Mouse (Mus musculus): ENCODE data around the gene Slc25a21. TPM values are rescaled to one million over a fixed set of nuclear protein-coding genes. Genes with fewer than 3 reads are reported as not detected.

Slc25a21 gene
- polyA plus RNA-seq, 1 experiment from 2014 or later: 12.6 TPM

GRCm38 (mm10) chr12:57115516-57115915 is 81.8 kb downstream of the Slc25a21 start:
- DNase-seq: no peak
- H3K27me3 ChIP-seq (ENCODE audit: insufficient read depth, low read length): no peaks in the 10 kb centered on the region
- 90% methylated on average over 10 of the region's 10 CpGs for WGBS (ENCODE audit: insufficient replicate concordance)

GRCm38 (mm10) chr12:57109363-57109762 is 87.9 kb downstream of the Slc25a21 start:
- Histone ChIP-seq H3K9me3 (ENCODE audit: low read length) (no peaks in the 10 kb centered on the region), H3K4me3 (ENCODE audit: low read depth, low read length) (no peak overlapping the region), H3K27ac (ENCODE audit: low read depth) (no peak overlapping the region), H3K36me3 (replicated peaks; ENCODE audit: insufficient read depth, low read length) (no peaks in the 10 kb centered on the region), H3K4me2 (ENCODE audit: low read depth, low read length) (no peak overlapping the region), H3K27me3 (ENCODE audit: insufficient read depth, low read length) (no peaks in the 10 kb centered on the region), H3K9ac (replicated peaks) (no peak overlapping the region), H3K4me1 (ENCODE audit: insufficient read depth) (no peaks in the 10 kb centered on the region)
- TF ChIP-seq CTCF (IDR thresholded peaks at IDR 0.05; ENCODE audit: low read depth) (no peak), EP300 (IDR thresholded peaks at IDR 0.05; ENCODE audit: low read depth) (no peak)
- WGBS (ENCODE audit: insufficient replicate concordance): 88% methylated on average over 4 of the region's 4 CpGs
- DNase-seq (no peak), ATAC-seq (no peak)

More at GRCm38 (mm10) chr12:57115516-57115915, 81.8 kb downstream of the Slc25a21 start:
- Histone ChIP-seq H3K36me3 (replicated peaks; ENCODE audit: insufficient read depth, low read length) (no peaks in the 10 kb centered on the region), H3K27ac (ENCODE audit: low read depth) (no peak overlapping the region), H3K4me3 (ENCODE audit: low read depth, low read length) (no peak overlapping the region), H3K4me1 (ENCODE audit: insufficient read depth) (no peaks in the 10 kb centered on the region), H3K4me2 (ENCODE audit: low read depth, low read length) (no peak overlapping the region), H3K9me3 (ENCODE audit: low read length) (no peaks in the 10 kb centered on the region), H3K9ac (replicated peaks) (no peak overlapping the region)
- TF ChIP-seq EP300 (IDR thresholded peaks at IDR 0.05; ENCODE audit: low read depth) (no peak), CTCF (IDR thresholded peaks at IDR 0.05; ENCODE audit: low read depth) (no peak)
- ATAC-seq: no peak

- no peak for ATAC-seq
- 100% methylated on average over 1 of the region's 1 CpGs for WGBS (ENCODE audit: insufficient replicate concordance)
These were observed 95.0 kb downstream of the Slc25a21 start for GRCm38 (mm10) chr12:57102322-57102721.

DNA sequence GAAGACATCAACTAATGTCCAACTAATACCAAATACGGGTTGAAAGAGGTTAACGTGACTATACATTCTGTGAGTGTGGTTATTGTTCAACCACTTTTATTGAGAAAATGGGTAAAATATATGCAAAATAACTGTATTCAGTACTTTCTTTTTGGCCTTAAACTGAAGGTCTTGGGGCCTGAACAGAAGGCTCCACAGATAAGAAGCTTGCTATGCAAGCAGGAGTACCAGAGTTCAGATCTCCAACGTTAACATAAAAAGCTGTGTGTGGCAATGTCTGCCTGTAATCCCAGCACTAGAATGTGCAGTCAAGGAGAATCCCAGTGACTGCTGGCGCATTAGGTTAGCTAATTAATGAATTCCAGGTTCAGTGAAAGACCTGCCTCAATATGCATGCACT is 96.7 kb downstream of the Slc25a21 start:
- no peak for ATAC-seq

More at GRCm38 (mm10) chr12:57102322-57102721, 95.0 kb downstream of the Slc25a21 start:
- Histone ChIP-seq H3K4me1 (ENCODE audit: insufficient read depth) (no peaks in the 10 kb centered on the region), H3K27ac (ENCODE audit: low read depth) (no peak overlapping the region), H3K9ac (replicated peaks) (no peak overlapping the region), H3K36me3 (replicated peaks; ENCODE audit: insufficient read depth, low read length) (no peaks in the 10 kb centered on the region), H3K4me2 (ENCODE audit: low read depth, low read length) (no peak overlapping the region), H3K27me3 (ENCODE audit: insufficient read depth, low read length) (no peaks in the 10 kb centered on the region), H3K4me3 (ENCODE audit: low read depth, low read length) (no peak overlapping the region), H3K9me3 (ENCODE audit: low read length) (no peaks in the 10 kb centered on the region)
- TF ChIP-seq CTCF (IDR thresholded peaks at IDR 0.05; ENCODE audit: low read depth) (no peak), EP300 (IDR thresholded peaks at IDR 0.05; ENCODE audit: low read depth) (no peak)
- DNase-seq: no peak

GRCm38 (mm10) chr12:57099066-57099465 is 98.2 kb downstream of the Slc25a21 start:
- Histone ChIP-seq H3K4me3 (ENCODE audit: low read depth, low read length) (no peak overlapping the region), H3K27ac (ENCODE audit: low read depth) (no peak overlapping the region), H3K36me3 (replicated peaks; ENCODE audit: insufficient read depth, low read length) (no peaks in the 10 kb centered on the region), H3K4me1 (ENCODE audit: insufficient read depth) (no peaks in the 10 kb centered on the region), H3K9ac (replicated peaks) (no peak overlapping the region), H3K4me2 (ENCODE audit: low read depth, low read length) (no peak overlapping the region), H3K9me3 (ENCODE audit: low read length) (no peaks in the 10 kb centered on the region), H3K27me3 (ENCODE audit: insufficient read depth, low read length) (no peaks in the 10 kb centered on the region)
- ATAC-seq (no peak), DNase-seq (no peak)
- no peak for TF ChIP-seq EP300 (IDR thresholded peaks at IDR 0.05; ENCODE audit: low read depth)
- TF ChIP-seq CTCF (IDR thresholded peaks at IDR 0.05; ENCODE audit: low read depth): no peak
- 65% methylated on average over 3 of the region's 3 CpGs for WGBS (ENCODE audit: insufficient replicate concordance)

More for the DNA sequence above, 96.7 kb downstream of the Slc25a21 start:
- no peak for TF ChIP-seq CTCF (IDR thresholded peaks at IDR 0.05; ENCODE audit: low read depth)
- no peak for TF ChIP-seq EP300 (IDR thresholded peaks at IDR 0.05; ENCODE audit: low read depth)
- Histone ChIP-seq H3K4me3 (ENCODE audit: low read depth, low read length) (no peak overlapping the region), H3K9ac (replicated peaks) (no peak overlapping the region), H3K27me3 (ENCODE audit: insufficient read depth, low read length) (no peaks in the 10 kb centered on the region), H3K4me1 (ENCODE audit: insufficient read depth) (no peaks in the 10 kb centered on the region), H3K27ac (ENCODE audit: low read depth) (no peak overlapping the region), H3K4me2 (ENCODE audit: low read depth, low read length) (no peak overlapping the region), H3K36me3 (replicated peaks; ENCODE audit: insufficient read depth, low read length) (no peaks in the 10 kb centered on the region), H3K9me3 (ENCODE audit: low read length) (no peaks in the 10 kb centered on the region)
- DNase-seq: no peak
- WGBS (ENCODE audit: insufficient replicate concordance): 70% methylated on average over 4 of the region's 4 CpGs

DNA sequence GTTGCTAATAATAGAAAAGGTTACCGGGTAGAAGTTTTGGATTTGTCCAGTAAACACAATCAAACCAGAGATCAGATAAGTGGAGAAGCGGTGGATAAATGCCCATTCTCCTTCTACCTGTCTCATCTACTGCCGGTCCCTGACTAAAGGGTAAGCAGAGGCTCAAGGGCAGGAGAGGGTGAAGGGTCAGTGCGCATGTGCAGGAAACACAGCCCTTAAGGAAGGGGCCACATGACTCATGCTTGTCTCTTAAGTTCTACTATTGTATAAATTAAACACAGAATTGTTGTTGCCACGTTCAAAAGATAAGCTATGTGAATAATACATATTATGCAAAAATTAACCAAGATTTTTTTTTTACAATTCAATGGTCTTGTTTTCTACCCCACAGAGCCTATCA is 98.9 kb downstream of the Slc25a21 start:
- WGBS (ENCODE audit: insufficient replicate concordance): 73% methylated on average over 5 of the region's 5 CpGs
- H3K4me3 ChIP-seq (ENCODE audit: low read depth, low read length): no peak overlapping the region
- ATAC-seq: no peak
- DNase-seq: no peak
- H3K9ac ChIP-seq (replicated peaks): no peak overlapping the region
- no peaks in the 10 kb centered on the region for H3K9me3 ChIP-seq (ENCODE audit: low read length)
- H3K4me2 ChIP-seq (ENCODE audit: low read depth, low read length): no peak overlapping the region
- no peak for TF ChIP-seq EP300 (IDR thresholded peaks at IDR 0.05; ENCODE audit: low read depth)
- TF ChIP-seq CTCF (IDR thresholded peaks at IDR 0.05; ENCODE audit: low read depth): no peak
- no peaks in the 10 kb centered on the region for H3K27me3 ChIP-seq (ENCODE audit: insufficient read depth, low read length)
- no peak overlapping the region for H3K27ac ChIP-seq (ENCODE audit: low read depth)
- H3K4me1 ChIP-seq (ENCODE audit: insufficient read depth): no peaks in the 10 kb centered on the region
- no peaks in the 10 kb centered on the region for H3K36me3 ChIP-seq (replicated peaks; ENCODE audit: insufficient read depth, low read length)

- no peak for TF ChIP-seq CTCF (IDR thresholded peaks at IDR 0.05; ENCODE audit: low read depth)
- TF ChIP-seq EP300 (IDR thresholded peaks at IDR 0.05; ENCODE audit: low read depth): no peak
These were observed 104.2 kb downstream of the Slc25a21 start for GRCm38 (mm10) chr12:57093107-57093506.

More at GRCm38 (mm10) chr12:57093107-57093506, 104.2 kb downstream of the Slc25a21 start:
- WGBS (ENCODE audit: insufficient replicate concordance): 44% methylated on average over 5 of the region's 5 CpGs
- ATAC-seq (no peak), DNase-seq (no peak)
- Histone ChIP-seq H3K27ac (ENCODE audit: low read depth) (no peak overlapping the region), H3K27me3 (ENCODE audit: insufficient read depth, low read length) (no peaks in the 10 kb centered on the region), H3K4me2 (ENCODE audit: low read depth, low read length) (no peak overlapping the region), H3K4me3 (ENCODE audit: low read depth, low read length) (no peak overlapping the region), H3K9ac (replicated peaks) (no peak overlapping the region), H3K4me1 (ENCODE audit: insufficient read depth) (no peaks in the 10 kb centered on the region), H3K36me3 (replicated peaks; ENCODE audit: insufficient read depth, low read length) (no peaks in the 10 kb centered on the region), H3K9me3 (ENCODE audit: low read length) (no peaks in the 10 kb centered on the region)

Data from liver, postnatal 0 days (tissue).